Mouse (Mus musculus): ENCODE measurements around the gene Acap3. TPM values are rescaled to one million over a fixed set of nuclear protein-coding genes. Genes with fewer than 3 reads are reported as not detected.

The Acap3 gene
- 10 to 100 TPM; 18.2 to 49.2 (median 30.9) TPM for total RNA-seq (2022)

DNA sequence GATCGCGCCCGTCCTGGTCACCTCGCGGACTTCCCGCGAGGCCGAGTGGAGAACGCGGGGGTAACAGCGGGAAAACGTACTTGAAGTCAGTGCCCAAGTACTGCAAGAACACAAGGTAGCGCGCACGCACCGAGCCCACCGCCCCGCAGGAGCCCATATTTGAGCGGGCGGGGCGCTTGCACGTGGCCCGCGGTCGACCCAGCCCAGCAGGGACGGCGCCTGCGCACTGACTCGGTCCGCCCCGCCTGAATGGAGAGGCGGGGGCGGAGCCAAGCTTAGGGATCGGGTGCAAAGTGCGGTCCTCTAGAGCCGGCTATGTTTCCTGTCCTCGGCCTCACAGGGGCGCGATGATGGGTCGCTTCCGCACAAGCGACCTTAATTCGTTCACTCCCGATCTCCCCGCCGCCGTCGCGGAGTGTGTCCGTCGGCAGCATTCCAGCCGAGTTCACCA is at the start of gene Acap3, which contains the start of gene Pusl1:
Gene Acap3, plus strand, starts transcription at position 272 of the 451 bp plus-strand sequence.
Gene Pusl1, minus strand, starts transcription at position 231 of the 451 bp plus-strand sequence.
- DNase-seq: peak; percentile 92

GRCm38 (mm10) chr4:155843231-155843630 is 48.4 kb upstream of the Acap3 start:
- no peak for DNase-seq

DNA sequence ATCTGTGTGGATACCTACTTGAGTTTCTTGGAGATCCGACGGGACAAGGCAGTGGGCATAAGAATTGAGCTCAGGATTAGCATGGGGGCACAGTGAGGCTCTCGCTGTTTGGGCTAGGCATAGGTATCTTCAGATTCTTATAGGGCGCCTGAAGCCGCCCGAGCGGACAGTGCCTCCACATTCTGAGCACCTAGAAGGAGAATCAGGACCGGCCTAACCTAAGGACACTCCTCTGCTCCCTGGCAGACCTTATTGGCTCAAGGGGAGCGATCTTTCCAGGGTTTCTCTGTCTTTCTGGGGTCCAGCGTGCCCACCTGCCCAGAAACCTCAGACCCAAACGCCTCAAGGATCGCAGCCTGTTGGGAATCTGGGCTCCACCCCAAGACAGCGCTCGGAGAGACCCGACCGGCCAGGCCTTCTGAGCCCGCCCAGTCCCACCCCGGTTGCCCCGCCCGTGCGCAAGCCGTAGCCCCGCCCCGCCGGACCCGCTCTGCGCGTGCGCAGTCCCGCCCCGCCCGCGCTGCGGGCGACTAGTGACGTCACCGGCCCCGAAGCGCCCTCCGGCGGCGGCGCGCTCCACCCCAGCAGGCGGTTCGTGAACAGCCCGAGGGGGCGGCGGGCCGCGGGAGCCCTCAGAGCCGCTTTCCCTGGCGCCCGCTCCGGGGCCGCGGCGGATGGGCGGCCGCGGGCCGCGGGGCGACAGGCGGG is 44.6 kb upstream of the Acap3 start, which contains the start of gene Dvl1:
Gene Dvl1, plus strand, starts transcription at position 532 of the 708 bp plus-strand sequence.
- DNase-seq: peak; percentile 88

DNA sequence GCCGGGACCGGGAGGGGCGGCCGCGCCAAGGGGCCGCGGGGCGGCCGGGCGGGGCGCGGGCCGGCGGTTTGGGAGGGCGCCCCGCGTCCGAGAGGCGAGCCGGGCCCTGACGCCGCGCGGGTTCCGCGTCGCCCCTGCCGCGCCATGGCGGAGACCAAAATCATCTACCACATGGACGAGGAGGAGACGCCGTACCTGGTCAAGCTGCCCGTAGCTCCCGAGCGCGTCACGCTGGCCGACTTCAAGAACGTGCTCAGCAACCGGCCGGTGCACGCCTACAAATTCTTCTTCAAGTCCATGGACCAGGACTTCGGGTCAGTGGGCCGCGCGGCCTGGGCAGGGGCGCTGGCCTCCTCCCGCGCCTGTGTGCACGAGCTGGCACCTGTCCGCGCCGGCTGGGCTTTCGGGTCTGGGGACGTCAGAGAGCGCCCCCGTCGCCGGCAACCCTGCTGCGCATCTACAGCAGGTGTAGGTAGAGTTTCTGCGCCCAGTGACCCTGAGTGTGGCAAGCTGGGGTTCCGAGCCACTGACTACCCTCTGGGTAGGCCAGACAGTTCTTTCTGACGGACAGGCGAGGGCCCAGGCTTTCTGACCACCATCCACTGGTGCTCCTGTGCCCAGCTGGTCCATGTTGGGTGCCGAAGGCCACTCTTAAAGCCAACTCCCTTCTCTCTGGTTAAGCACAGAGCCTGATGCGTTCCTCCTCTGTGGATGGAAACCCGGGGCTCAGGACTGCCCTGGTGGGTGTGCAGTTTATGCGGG is 43.9 kb upstream of the Acap3 start:
- no peak for DNase-seq

DNA sequence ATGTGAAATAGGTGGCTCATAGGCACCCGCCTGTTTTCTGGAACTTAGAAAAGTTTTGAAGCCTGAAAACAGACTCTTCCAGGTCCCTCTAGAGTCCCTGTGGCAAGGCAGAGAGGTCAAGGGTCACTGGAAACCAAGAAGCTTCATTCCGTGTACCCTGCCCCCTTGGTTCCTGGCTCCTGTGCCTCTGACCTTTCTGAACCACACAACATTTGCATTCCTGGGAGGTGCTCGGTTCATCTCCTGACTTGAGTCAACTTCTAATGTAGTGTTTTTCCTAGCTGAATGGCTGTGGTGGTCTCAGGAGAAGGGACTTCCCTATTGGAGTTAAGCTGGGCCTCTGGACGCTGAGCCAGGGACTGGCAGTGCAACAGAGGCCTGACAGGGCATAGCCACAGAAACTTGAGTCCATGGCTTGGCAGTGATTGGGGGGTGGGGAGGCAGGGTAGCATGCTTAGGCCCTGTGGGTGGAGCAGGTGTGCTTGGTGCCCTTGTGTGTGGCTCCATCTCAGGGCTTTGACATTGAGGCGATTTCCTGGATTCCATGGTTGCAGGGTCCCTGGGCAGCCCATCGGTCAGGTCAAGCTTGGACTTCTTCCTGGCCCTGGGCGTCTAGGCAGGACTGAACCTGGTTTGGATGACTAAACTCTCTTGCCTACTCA is 43.1 kb upstream of the Acap3 start:
- DNase-seq: no peak

GRCm38 (mm10) chr4:155849391-155849790 is 42.2 kb upstream of the Acap3 start:
- DNase-seq: no peak

GRCm38 (mm10) chr4:155849792-155850451 is 41.7 kb upstream of the Acap3 start:
- DNase-seq: no peak

DNA sequence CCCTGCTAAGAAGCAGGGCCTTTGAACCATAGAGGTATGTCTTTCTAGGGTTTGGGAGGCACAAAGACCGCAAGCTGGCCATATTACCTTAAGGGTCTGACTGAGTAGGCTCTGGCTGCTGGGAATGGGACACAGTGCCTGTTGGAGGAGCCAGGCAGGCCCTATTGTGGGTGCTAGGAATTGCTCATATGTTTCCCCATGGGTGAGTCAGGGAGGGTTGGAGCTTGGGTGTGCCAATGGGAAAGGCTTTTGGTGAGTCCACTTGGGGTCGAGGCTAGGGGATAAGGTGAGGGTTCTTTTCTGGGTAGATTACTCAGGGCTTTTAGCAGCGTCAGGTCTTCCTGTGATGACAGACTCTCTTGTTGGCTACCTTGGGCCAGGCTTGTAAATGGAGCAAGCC is 40.3 kb upstream of the Acap3 start:
- peak; percentile 68 for DNase-seq

DNA sequence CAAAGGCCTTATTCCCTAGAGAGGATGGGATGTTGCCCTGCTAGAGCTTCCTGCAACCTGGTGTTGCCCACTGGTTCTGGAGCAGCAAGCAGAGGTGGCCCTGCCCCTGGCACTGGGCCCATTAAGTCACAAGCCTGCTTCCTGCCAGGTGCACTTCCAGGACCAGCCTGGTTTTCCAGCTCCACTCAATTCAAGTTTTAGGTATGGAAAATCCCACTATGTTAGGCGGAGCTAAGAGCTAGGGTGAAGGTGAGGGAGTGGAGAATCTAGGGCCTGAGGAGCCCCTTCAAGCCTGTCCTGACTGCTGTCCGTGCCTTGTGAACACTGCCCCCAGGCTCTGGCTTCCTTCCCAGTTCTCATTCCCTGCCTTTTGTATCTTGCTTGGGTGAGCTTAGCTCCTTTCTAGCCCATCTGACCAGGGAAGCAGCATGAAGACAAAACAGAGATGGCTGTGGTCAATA is 39.6 kb upstream of the Acap3 start:
- no peak for DNase-seq

DNA sequence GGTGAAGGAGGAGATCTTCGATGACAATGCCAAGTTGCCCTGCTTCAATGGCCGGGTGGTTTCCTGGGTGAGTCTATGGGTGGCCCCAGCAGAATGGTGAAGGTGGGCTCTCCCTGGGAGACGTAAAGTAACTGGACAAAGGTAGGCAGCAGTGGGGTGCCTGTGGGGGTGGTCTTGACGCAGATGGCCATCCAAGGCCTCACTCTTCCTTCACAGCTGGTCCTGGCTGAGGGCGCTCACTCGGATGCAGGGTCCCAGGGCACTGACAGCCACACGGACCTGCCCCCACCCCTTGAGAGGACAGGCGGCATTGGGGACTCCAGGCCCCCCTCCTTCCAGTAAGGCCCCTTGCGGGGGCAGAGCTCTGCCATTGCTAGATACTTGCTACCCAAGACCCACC is 38.2 kb upstream of the Acap3 start:
- DNase-seq: no peak

DNA sequence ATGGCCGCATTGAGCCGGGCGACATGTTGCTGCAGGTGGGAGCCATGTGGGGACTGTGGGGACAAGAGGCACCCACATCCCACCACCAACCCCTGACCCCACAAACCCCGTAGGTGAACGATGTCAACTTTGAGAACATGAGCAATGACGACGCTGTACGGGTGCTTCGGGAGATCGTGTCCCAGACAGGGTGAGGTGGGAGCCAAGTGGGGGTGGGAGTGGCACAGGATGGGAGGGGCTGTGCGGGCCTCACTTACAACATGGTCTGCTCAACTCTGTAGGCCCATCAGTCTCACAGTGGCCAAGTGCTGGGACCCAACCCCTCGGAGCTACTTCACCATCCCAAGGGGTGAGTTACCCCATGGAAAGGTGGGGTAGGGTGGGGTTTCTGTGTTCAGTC is 36.6 kb upstream of the Acap3 start:
- no peak for DNase-seq

- no peak for DNase-seq
Observed at GRCm38 (mm10) chr4:155856071-155856470, 35.6 kb upstream of the Acap3 start.

DNA sequence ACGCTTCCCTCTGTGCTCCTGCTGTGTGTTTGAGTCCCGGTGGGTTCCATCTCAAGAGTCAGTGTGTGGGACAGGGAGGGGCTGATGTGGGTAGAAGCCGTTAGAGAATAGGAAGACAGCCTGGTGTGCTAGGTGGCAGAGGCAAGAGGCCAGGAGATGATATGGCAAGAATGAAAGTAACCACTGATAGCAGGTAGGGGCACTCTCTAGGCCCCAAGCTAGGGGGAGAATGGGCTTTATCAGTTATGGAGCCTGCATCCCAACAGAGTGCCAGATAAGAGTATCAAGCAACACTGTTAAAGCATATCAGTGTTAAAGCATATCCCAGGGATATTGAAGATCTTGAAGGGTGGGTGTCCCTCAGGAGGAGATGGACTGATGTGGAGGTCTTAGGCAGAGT is 34.7 kb upstream of the Acap3 start:
- peak; percentile 0 for DNase-seq

GRCm38 (mm10) chr4:155859318-155859717 is 32.3 kb upstream of the Acap3 start:
- DNase-seq: peak; percentile 31

- peak; percentile 6 for DNase-seq
Observed at GRCm38 (mm10) chr4:155861787-155862186, 29.8 kb upstream of the Acap3 start.

DNA sequence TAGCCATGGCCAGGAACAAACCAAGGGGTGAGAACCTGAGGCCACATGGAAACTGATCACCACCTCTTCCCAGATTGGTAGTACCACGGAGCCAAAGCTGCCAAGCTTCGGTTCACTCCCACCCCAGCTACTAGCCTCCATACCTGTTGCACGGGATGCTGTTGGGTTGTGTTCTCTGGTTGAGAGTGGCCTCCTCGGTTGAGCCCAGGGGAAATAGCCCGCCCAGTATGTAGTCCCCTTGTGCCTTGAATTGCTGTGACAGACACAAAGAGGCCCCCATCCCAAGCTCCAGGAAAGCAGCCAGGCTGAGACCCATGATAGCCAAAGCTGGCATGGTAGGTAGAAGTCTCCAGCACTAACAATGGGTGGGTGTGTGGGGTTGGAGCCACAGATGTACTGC is 28.6 kb upstream of the Acap3 start, which contains the start of gene Tas1r3:
Gene Tas1r3, minus strand, starts transcription at position 362 of the 400 bp plus-strand sequence.
- peak; percentile 4 for DNase-seq

- DNase-seq: no peak
Observed at GRCm38 (mm10) chr4:155868614-155869298, 22.9 kb upstream of the Acap3 start.

DNA sequence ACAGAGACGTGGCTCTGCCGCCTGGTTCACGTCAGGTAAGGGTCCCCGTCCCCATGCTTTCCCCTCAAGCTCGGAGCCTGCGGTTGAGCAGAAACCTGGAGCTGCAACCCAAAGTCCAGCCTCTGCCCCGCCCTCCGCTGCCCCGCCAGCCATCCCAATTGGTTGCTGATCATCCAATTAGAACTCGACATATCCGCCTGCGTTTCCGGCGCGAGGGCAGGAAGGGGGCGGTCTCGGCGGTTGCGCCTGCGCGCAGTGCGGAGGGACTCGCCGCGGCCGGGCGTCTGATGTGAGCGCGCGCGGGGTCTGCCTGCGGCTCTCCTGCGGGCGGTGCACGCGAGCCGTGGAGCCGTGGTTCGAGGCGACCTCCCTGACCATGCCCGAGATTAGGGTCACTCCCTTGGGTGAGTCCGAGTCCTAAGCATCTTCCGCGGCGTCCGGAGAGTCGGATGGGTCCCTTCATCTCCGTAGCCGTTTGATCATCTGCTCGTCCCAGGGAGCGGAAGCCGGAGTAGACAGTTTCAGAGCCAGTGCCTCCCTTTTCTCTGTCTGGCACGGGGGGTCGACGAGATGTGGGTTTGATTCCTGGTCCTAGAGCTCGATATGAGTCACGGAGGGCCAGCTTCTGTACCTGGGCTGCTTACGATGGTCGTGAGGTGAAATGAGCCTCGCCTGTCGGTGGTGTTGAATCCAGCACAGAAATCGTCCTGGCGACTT is 22.1 kb upstream of the Acap3 start, which contains the start of the genes Cptp and Ints11:
Gene Cptp, minus strand, starts transcription at position 124 of the 717 bp plus-strand sequence.
Gene Ints11, plus strand, starts transcription at position 230 of the 717 bp plus-strand sequence.
- DNase-seq: peak; percentile 96

DNA sequence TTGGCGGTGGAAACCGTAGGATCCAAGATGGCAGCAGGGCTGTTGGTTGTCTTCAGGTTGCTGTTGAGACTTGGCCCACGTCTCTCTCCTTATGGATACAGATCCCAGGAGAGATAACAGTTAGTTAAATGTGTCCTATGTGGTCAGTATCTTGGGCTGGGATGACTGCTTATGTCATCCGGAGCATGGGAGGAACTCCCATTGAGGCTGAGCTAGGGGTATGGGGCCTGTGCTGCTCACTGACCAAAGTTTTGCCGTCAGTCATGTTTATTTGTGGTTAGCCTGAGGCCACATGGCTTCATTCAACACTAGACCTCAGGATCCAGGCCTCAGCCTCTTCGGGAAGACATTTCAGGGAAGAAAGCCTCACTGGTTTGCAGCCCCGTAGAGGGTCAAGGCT is 20.2 kb upstream of the Acap3 start:
- no peak for DNase-seq

- peak; percentile 0 for DNase-seq
Observed at GRCm38 (mm10) chr4:155883587-155883986, 8.0 kb upstream of the Acap3 start.

DNA sequence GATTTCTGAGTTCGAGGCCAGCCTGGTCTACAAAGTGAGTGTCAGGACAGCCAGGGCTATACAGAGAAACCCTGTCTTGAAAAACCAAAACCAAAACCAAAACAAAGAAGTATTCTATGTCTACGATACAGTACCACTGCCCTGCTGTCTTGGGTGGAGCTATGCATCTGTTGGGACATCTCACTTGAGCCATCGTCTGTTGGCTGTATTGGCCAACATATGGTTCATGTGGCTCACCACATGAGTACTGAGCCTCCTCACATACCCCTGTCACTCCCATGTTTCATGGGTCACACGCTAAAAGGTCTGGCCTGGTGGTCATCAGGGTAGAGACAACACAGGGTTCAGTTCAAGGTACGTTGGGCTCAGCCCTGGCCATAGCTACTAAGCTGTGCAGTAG is 5.3 kb upstream of the Acap3 start:
- DNase-seq: no peak

Measured in adrenal gland, adult 8-10 months (tissue).